Mouse (Mus musculus) embryonic facial prominence, embryonic 10.5 days (tissue): ENCODE measurements at regions not wholly inside any gene's neighbourhood (a gene's known extent, or its start where the extent isn't known, plus 50 kb on each side); places are given as distances from the start of the nearest gene placed in this dataset.

Experiments
- DNase-seq: peaks from one replicate; pipeline ENCODE4 v3.0.0-alpha.2; 2017; ENCODE audit warnings: low spot score
- H3K27ac ChIP-seq: fragments of 300-500 bp; sonication (generic); replicated peaks from 2 replicates; pipeline ENCODE4 v1.5.1; 2016; ENCODE audit warnings: mild to moderate bottlenecking
- H3K27me3 ChIP-seq: fragments of 300-500 bp; sonication (generic); replicated peaks from 2 replicates; pipeline ENCODE4 v1.6.1; 2016; ENCODE audit warnings: low read depth, mild to moderate bottlenecking; ENCODE audit not compliant: poor library complexity, severe bottlenecking
- H3K36me3 ChIP-seq: fragments of 300-500 bp; sonication (generic); replicated peaks from 2 replicates; pipeline ENCODE4 v1.6.1; 2016; ENCODE audit warnings: mild to moderate bottlenecking, moderate library complexity
- H3K4me1 ChIP-seq: fragments of 300-500 bp; sonication (generic); 2 replicates; pipeline ENCODE4 v1.6.1; 2016
- H3K4me3 ChIP-seq: fragments of 300-500 bp; sonication (generic); 2 replicates; pipeline ENCODE4 v1.5.1; 2016; ENCODE audit warnings: mild to moderate bottlenecking, moderate library complexity
- H3K9me3 ChIP-seq: fragments of 300-500 bp; sonication (generic); 2 replicates; pipeline ENCODE4 v1.6.1; 2016; ENCODE audit warnings: mild to moderate bottlenecking
- WGBS: fragments of 180-500 bp; shearing (Covaris S2); methylation state at CpG from one replicate; pipeline ENCODE4 v1.1.7; 2016; 5-methylcytosine and 5-hydroxymethylcytosine counted together

DNA sequence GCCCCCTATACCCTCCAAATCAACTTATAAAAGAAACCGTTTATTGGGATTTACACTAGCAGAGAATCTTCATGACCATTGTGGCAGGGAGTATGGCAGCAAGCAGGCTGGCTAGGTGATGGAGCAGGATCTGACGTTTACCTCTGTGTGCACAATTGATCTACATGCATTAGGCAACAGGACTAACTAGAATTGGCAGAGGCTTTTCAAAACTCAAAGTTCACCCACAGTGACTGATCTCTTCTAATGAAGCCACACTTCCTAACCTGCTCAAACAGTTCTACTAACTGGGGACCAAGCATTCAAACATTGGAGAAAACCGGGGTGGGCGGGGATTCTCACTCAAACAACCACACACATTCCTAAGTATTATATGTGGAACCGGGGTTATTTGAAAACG, 1382.9 kb upstream of the Tenm2 start:
- H3K4me3 ChIP-seq, result no peak overlapping the region
- H3K4me1 ChIP-seq, result no peaks in the 10 kb centered on the region
- H3K27me3 ChIP-seq, result no peaks in the 10 kb centered on the region
- 82% methylated on average over 6 of the region's 6 CpGs for WGBS
- no peak for DNase-seq
- H3K27ac ChIP-seq, result no peak overlapping the region
- no peaks in the 10 kb centered on the region for H3K9me3 ChIP-seq
- no peaks in the 10 kb centered on the region for H3K36me3 ChIP-seq

DNA sequence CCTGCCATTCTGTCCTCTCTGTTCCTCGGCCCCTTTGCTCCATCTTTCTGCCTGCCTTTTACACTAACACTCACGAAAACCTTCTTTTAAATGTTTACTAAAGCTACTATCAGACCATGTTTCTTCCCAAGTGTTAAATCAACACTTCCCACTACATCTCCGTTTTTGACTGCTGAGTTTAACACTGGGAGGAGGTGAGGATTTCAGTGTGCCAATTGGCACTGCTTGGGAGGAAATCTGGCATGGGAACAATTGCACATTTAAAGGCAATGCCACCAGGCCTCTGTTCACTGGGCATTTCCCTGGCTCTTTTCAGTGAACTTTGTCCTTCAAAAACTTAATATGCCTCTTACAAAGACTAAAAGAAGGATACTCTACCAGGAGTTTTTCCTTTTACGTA, 1365.2 kb upstream of the Tenm2 start:
- WGBS, result 67% methylated on average over 4 of the region's 4 CpGs
- no peak for DNase-seq

DNA sequence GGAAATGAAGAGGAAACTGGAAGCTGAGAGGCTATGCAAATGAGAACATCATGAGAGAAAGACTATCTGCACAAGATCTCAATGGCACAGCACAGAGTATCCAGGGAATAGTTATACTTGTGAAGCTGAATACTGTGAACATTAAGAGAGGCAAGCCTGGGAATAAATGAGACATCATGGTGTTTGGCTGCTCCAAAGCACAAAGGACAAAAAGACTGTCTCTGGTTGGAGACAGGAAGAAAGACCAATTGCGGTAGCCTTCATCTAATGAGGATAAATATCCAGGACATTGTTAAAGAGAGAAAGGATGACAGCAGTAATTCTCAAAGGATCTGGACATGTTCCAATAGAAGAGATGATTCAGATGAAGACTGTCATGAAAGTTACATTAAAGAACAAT, 1332.8 kb upstream of the Tenm2 start:
- DNase-seq, result no peak
- Histone ChIP-seq H3K4me3 (no peak overlapping the region), H3K36me3 (no peaks in the 10 kb centered on the region), H3K4me1 (no peaks in the 10 kb centered on the region), H3K27ac (no peak overlapping the region), H3K9me3 (no peaks in the 10 kb centered on the region), H3K27me3 (no peaks in the 10 kb centered on the region)
- 91% methylated on average over 1 of the region's 1 CpGs for WGBS

More for the DNA sequence above, 1365.2 kb upstream of the Tenm2 start:
- H3K4me3 ChIP-seq, result no peak overlapping the region
- no peaks in the 10 kb centered on the region for H3K36me3 ChIP-seq
- H3K27me3 ChIP-seq, result no peaks in the 10 kb centered on the region
- no peaks in the 10 kb centered on the region for H3K9me3 ChIP-seq
- H3K4me1 ChIP-seq, result no peaks in the 10 kb centered on the region
- H3K27ac ChIP-seq, result no peak overlapping the region

DNA sequence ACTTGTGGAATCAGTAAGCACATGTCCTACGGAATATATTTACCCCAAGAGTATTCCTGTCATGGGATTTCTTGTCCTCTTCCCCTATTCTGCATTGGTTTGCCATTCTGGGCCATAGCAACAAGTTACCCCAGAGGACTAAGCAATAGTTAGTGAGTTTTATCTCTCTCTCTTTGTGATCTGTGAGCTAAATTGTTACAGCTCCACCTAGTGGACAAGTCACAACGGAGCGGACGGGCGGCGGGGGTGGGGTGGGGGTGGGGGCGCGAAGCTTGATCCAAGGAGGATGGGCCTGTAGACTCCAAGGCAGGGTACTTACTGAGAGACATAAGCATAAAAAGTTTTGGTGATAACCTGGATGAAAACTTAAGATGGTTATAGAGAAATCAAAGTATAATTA, 1308.1 kb upstream of the Tenm2 start:
- WGBS, result 11% methylated on average over 8 of the region's 8 CpGs
- Histone ChIP-seq H3K4me3 (no peak overlapping the region), H3K27ac (no peak overlapping the region), H3K4me1 (no peaks in the 10 kb centered on the region), H3K9me3 (no peaks in the 10 kb centered on the region), H3K36me3 (no peaks in the 10 kb centered on the region), H3K27me3 (no peaks in the 10 kb centered on the region)
- peak; percentile 50 for DNase-seq

DNA sequence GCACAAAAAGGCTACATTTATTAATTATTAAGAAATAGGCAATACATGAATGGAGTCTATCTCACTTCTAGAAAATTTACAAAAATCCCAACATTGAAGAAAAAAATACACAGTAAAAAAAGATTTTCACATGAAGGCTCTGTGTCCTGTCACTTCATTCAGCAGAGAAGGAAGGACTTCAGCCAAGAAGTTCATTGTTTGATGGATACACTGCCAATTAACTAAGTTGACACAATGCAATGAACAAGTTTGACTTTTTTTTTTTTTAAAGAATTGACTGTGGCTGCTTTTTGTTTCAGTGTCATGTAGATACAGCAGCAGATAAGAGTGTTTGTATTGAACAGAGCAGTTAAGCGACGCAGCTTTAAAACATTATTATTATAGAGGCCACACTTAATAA, 1304.3 kb upstream of the Tenm2 start:
- no peaks in the 10 kb centered on the region for H3K4me1 ChIP-seq
- no peaks in the 10 kb centered on the region for H3K27me3 ChIP-seq
- 82% methylated on average over 2 of the region's 2 CpGs for WGBS
- H3K4me3 ChIP-seq, result no peak overlapping the region
- no peaks in the 10 kb centered on the region for H3K9me3 ChIP-seq
- no peak overlapping the region for H3K27ac ChIP-seq
- H3K36me3 ChIP-seq, result no peaks in the 10 kb centered on the region
- no peak for DNase-seq

DNA sequence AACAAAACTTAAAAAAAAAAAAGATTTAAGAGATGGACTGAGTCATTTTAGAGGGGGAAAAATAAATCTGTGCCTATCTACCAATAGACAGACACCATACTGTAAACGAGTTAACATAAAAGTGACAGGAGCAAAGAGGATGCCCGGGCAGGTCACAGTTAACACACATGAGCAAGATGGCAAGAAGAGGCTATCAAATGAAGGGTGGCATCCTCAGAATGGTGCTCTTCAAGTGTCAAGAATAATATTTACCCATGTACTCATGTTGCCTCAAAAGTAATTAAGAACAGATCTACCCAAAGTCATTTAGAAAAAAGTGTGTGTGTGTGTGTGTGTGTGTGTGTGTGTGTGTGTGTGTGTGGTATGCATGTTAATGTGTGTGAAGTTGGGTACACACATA, 1296.5 kb upstream of the Tenm2 start:
- Histone ChIP-seq H3K9me3 (no peaks in the 10 kb centered on the region), H3K27ac (no peak overlapping the region), H3K4me3 (no peak overlapping the region), H3K36me3 (no peaks in the 10 kb centered on the region), H3K4me1 (no peaks in the 10 kb centered on the region), H3K27me3 (no peaks in the 10 kb centered on the region)
- 80% methylated on average over 2 of the region's 2 CpGs for WGBS
- no peak for DNase-seq

DNA sequence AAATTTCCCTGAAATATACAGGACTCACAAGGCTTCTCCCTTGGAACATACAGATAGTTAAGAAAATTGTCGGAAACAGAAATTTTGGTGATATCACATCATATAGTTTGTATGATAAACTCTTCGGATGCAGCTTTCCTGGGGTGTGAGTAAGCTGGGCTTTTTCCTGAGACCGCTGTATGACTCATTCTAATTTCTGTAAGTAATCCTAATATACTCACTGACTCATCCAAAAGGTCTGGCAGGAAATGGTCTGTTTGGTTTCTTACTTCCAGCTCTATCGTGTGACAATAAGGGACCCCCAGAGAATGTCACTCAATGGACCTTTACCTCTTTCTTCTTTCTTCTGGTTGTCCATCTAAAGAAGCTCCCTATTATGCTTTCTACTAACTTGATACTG, 1273.9 kb upstream of the Tenm2 start:
- no peak overlapping the region for H3K4me3 ChIP-seq
- H3K9me3 ChIP-seq, result no peaks in the 10 kb centered on the region
- 86% methylated on average over 4 of the region's 4 CpGs for WGBS
- H3K27ac ChIP-seq, result no peak overlapping the region
- H3K36me3 ChIP-seq, result no peaks in the 10 kb centered on the region
- no peak for DNase-seq
- H3K27me3 ChIP-seq, result no peaks in the 10 kb centered on the region
- H3K4me1 ChIP-seq, result no peaks in the 10 kb centered on the region

DNA sequence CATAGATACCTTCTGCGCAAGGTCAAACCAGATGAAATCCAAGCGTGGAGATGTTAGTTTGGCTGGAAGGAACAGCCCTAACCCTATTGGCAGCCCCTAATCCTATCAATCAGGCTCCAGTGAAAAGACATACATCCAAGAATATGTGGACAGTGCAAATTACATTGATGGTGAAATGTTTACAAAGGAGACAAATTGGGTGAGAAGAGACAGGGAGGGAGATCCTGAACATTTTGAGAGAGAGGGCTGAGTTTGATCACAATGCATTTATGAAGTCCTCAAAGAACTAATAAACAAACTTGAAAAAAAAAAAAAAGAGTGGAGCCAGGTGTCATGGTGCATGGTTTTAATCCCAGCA, 1228.5 kb upstream of the Tenm2 start:
- Histone ChIP-seq H3K4me1 (no peaks in the 10 kb centered on the region), H3K4me3 (no peak overlapping the region), H3K9me3 (no peaks in the 10 kb centered on the region), H3K27ac (no peak overlapping the region), H3K27me3 (no peaks in the 10 kb centered on the region), H3K36me3 (no peaks in the 10 kb centered on the region)
- DNase-seq, result no peak
- WGBS, result 92% methylated on average over 2 of the region's 2 CpGs

DNA sequence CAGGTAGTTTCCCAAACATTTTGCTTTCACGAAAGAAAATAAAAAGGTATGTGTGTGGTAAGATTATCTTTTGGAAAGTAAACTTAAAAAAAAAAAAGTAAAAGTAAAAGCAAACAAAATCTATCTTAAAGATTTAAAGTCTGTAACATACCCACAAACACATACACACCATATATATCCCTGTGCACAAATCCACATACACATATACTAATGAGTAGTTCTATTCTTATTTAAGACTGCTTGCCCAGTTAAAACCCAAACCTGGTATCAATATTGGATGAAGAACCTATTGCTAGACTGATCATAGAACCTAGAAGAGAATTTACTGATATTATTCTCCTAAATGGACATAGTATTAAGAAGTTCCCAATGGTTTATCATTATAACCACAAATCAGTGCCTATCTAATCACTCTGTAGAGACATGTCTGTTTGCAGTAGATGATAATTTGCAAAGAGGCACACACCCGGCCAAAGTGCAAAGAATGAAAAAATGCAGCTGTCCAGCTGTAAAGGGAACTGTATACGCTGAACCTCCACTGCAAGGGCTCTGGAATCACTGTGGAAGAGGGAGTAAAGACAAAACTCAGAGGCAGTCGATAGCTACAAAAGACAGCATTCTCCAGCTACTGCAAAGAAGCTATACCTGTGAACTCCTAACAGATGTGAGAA, 1227.9 kb upstream of the Tenm2 start:
- WGBS, result 86% methylated on average over 4 of the region's 4 CpGs
- Histone ChIP-seq H3K9me3 (no peaks in the 10 kb centered on the region), H3K4me1 (no peaks in the 10 kb centered on the region), H3K36me3 (no peaks in the 10 kb centered on the region), H3K27me3 (no peaks in the 10 kb centered on the region), H3K27ac (no peak overlapping the region), H3K4me3 (no peak overlapping the region)
- DNase-seq, result no peak

DNA sequence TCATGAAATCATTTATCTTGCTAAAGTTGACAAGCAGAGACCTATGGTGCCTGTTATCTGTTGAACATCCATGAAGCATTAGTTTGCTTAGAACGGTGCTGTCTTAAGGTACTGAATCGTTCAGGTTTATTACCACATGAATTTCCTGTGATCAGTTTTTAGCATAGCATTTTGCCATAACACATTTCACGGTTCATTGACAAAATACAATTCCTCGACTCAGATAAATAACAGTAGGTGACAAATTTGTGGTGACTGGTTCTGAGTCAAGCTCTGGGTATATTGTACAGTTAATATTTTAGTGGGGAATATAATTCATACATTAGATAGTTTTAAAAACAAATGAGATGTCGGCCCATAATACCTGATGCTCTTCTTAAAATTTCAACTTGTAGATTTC, 1207.5 kb upstream of the Tenm2 start:
- no peaks in the 10 kb centered on the region for H3K4me1 ChIP-seq
- no peak overlapping the region for H3K27ac ChIP-seq
- no peaks in the 10 kb centered on the region for H3K27me3 ChIP-seq
- no peaks in the 10 kb centered on the region for H3K36me3 ChIP-seq
- no peak for DNase-seq
- no peaks in the 10 kb centered on the region for H3K9me3 ChIP-seq
- H3K4me3 ChIP-seq, result no peak overlapping the region
- 93% methylated on average over 5 of the region's 5 CpGs for WGBS

DNA sequence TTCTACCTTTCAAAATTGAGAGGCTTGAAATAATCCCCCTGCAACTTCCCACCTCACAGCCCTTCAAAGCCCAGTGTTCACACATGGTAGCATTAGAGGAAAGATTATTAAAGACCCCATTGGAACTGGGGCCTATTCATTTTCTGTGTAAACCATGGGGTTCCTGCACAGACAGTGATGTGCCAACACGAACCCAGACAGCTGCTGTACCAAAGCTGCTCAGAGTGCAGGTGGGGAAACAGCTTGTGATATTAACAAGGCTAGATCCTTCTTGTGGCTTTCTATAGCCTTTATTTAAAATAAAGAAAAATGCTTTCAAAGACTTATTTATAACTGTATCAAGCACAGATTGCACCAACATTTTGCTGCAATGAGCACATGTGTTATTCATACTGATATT, 1174.5 kb upstream of the Tenm2 start:
- no peaks in the 10 kb centered on the region for H3K9me3 ChIP-seq

DNA sequence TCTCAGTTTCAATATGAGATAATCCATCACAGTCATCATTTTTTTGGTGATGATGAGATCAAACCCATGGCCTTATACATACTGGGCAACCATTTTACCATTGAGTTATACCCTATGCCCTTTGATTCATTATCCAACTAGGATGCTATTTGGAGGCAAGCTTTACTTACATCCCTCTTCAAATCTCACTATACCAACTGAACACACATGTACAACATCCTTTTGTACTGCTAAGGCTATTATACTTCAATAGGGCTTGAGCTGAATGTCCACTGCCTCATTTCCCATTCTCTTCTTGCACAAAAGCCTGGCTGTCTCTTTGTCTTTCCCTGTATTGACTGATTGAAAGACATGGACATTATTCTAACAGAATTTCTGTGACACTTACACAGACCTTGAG, 1162.0 kb upstream of the Tenm2 start:
- no peak for DNase-seq
- Histone ChIP-seq H3K27me3 (no peaks in the 10 kb centered on the region), H3K4me3 (no peak overlapping the region), H3K27ac (no peak overlapping the region), H3K4me1 (no peaks in the 10 kb centered on the region), H3K9me3 (no peaks in the 10 kb centered on the region), H3K36me3 (no peaks in the 10 kb centered on the region)

More for the DNA sequence above, 1174.5 kb upstream of the Tenm2 start:
- Histone ChIP-seq H3K4me3 (no peak overlapping the region), H3K27me3 (no peaks in the 10 kb centered on the region), H3K36me3 (no peaks in the 10 kb centered on the region), H3K4me1 (no peaks in the 10 kb centered on the region), H3K27ac (no peak overlapping the region)
- DNase-seq, result no peak
- 48% methylated on average over 1 of the region's 1 CpGs for WGBS

DNA sequence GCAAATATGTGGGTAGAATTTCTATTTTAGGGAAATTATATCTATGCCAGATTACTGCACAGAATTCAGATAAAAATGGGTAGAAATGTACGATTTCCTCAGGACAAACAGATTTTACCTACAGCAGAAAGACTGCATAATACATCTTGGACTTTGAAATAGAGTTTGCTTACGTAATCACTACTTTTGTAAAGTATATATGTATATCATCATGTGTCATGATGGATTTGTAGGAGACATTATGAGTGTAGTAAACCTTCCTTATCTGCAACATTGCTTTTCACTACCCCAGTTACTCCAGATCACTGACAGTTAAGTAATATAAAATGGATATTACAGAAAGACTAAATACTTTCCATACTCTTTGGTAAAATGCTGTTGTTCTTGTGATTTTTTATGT, 1151.2 kb upstream of the Tenm2 start:
- H3K27ac ChIP-seq, result no peak overlapping the region
- 80% methylated on average over 2 of the region's 2 CpGs for WGBS
- no peaks in the 10 kb centered on the region for H3K27me3 ChIP-seq

DNA sequence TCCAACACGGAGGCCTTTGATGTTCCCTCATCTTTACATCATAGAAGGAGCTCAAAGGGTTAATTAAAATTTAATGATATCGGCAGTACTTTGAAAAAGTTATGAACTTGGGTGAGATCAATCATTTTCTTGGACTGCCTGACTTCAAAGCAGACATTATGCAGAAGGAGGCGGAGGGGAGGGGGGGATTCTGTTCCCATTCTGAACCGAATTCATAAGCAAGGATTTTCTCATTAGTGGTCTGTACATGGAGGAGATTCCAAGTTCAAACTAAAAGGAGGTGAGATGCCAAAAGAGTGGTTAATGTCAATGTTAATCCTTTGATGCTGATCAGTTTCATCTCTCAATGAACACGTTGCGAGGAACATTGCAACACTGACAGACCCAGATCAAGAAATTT, 1110.7 kb upstream of the Tenm2 start:
- Histone ChIP-seq H3K4me1 (no peaks in the 10 kb centered on the region), H3K4me3 (no peak overlapping the region), H3K27ac (no peak overlapping the region), H3K36me3 (no peaks in the 10 kb centered on the region), H3K27me3 (no peaks in the 10 kb centered on the region), H3K9me3 (no peaks in the 10 kb centered on the region)
- no peak for DNase-seq
- 88% methylated on average over 6 of the region's 6 CpGs for WGBS

More for the DNA sequence above, 1151.2 kb upstream of the Tenm2 start:
- H3K9me3 ChIP-seq, result no peaks in the 10 kb centered on the region
- no peaks in the 10 kb centered on the region for H3K36me3 ChIP-seq
- no peak overlapping the region for H3K4me3 ChIP-seq
- H3K4me1 ChIP-seq, result no peaks in the 10 kb centered on the region
- no peak for DNase-seq
